Mouse (Mus musculus) central nervous system, embryonic 18 days (tissue): ENCODE measurements around the gene Olfr193. TPM values are rescaled to one million over a fixed set of nuclear protein-coding genes. Genes with fewer than 3 reads are reported as not detected.

Experiments
- polyA plus RNA-seq: library from polyadenylated mRNA; depleted of rRNA; stranded (reverse); fragments of >200 nt; gene quantifications from 2 replicates; pipeline ENCODE4 v1.2.3, GENCODE M21; 2012; rRNA removed

The Olfr193 gene
- polyA plus RNA-seq: not detected in 2 replicates

DNA sequence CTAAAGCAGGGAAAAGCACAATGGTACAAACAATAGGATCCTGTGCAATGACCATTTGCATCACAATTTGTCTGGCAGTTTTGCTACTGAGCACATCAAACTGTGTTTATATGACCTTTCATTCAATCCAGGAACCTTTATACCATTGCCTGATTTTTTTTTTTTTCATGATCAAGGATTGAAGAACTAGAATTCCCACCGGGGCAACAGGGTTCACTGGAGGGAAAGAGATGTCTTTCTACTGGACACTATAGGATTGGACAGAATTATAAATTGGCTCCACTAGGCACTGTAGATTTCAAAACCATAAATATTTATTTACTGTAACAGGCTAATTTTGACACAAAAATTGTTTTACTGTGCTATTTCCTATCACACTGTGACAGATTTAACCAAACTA, at the start of gene Olfr193:
Olfr193 (minus strand) TSS at position 101 of the 400 bp plus-strand sequence.

DNA sequence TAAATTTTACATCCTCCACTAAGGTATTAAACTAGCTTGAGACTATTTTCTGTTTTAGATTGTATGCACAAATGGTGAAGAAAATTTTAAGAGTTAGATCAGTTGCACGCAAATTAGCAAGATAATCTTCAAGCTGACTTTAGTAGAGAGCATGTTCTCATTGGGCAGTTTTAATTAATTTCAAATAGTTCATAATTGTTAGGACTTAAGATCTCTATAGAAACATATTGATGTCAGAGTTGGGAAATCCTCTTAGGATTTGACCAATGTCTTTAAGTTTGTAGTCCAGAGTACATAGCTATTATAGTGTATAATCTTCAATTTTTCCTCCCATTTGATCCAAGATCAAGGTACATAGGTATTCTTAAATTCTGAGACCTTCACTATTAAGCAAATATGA, 35.1 kb upstream of the Olfr193 start, which contains the start of gene Olfr195:
Olfr195 (plus strand) TSS at position 301 of the 400 bp plus-strand sequence.

DNA sequence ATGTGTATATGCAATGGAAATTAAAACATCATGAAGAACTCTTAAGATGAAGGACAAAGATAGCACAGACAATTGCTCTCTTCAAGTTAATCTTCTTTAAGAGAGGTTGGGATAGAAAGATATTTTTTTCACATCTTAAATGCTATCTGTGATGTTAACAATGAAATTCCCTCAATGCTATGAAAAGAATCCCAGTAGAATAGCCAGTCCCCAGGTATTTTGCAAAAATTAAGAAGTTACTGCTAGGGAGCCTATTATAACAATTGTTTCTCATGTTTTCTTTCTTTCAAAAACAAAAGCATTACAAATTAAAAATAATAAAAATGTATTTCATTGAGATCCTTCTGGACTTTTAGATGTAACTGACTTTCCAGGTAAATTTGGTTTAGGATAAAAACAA, 9.3 kb upstream of the Olfr193 start, which contains the start of gene Olfr194:
Olfr194 (minus strand) TSS at position 101 of the 400 bp plus-strand sequence.

DNA sequence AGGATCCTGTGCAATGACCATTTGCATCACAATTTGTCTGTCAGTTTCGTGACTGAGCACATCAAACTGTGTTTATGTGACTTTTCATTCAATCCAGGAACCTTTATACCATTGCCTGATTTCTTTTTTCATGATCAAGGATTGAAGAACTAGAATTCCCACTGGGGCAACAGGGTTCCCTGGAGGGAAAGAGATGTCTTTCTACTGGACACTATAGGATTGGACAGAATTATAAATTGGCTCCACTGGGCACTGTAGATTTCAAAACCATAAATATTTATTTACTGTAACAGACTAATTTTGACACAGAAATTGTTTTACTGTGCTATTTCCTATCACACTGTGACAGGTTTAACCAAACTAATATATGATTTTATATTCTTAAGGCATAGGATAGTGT, 22.0 kb downstream of the Olfr193 start, which contains the start of gene Olfr191:
Olfr191 (minus strand) TSS at position 101 of the 400 bp plus-strand sequence.

DNA sequence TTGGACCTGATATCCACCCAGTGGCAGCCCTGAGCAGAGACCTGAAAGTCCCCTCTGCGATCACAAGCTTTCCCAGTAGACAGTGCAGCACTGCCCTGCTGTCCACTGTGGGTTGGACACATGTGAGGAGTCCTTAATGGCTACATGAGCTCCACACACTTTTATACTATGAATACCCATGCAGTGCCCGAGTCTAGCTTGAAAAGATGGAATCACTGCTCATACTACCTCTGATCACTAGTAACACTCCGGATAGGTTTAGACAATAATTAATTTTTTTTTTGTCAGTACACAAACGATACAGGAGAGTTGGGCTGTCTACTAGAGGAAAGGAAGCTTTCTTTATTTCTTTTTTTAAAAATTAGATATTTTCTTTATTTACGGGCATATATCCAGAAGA, 33.8 kb downstream of the Olfr193 start, which contains the start of gene Olfr190:
Olfr190 (minus strand) TSS at position 101 of the 400 bp plus-strand sequence.

Other genes starting within 250 kb of the Olfr193 start
- gene Olfr177, start 237.1 kb downstream of the Olfr193 start, polyA plus RNA-seq: not detected in 2 replicates
- gene Olfr178, start 219.8 kb downstream of the Olfr193 start, polyA plus RNA-seq: not detected in 2 replicates
- gene Olfr181, start 183.1 kb downstream of the Olfr193 start, polyA plus RNA-seq: not detected in 2 replicates
- not detected in 2 replicates for gene Olfr180, start 182.5 kb downstream of the Olfr193 start, polyA plus RNA-seq
- gene Olfr183, start 116.5 kb downstream of the Olfr193 start, polyA plus RNA-seq: not detected in 2 replicates
- gene Olfr186, start 81.6 kb downstream of the Olfr193 start, polyA plus RNA-seq: not detected in 2 replicates
- gene Olfr187, start 72.1 kb downstream of the Olfr193 start, polyA plus RNA-seq: not detected in 2 replicates
- gene Olfr190, start 33.9 kb downstream of the Olfr193 start, polyA plus RNA-seq: not detected in 2 replicates
- not detected in 2 replicates for gene Olfr191, start 22.1 kb downstream of the Olfr193 start, polyA plus RNA-seq
- not detected in 2 replicates for gene Olfr194, start 9.2 kb upstream of the Olfr193 start, polyA plus RNA-seq
- not detected in 2 replicates for gene Olfr195, start 35.2 kb upstream of the Olfr193 start, polyA plus RNA-seq
- gene Olfr196, start 58.6 kb upstream of the Olfr193 start, polyA plus RNA-seq: not detected in 2 replicates
- not detected in 2 replicates for gene Olfr198, start 91.7 kb upstream of the Olfr193 start, polyA plus RNA-seq
- not detected in 2 replicates for gene Olfr199, start 107.9 kb upstream of the Olfr193 start, polyA plus RNA-seq
- 0.01 TPM in 1 of 2 replicates, not detected in the other for gene Olfr201, start 160.8 kb upstream of the Olfr193 start, polyA plus RNA-seq
- gene Olfr202, start 174.9 kb upstream of the Olfr193 start, polyA plus RNA-seq: not detected in 2 replicates
- gene Olfr203, start 187.0 kb upstream of the Olfr193 start, polyA plus RNA-seq: not detected in 2 replicates
- not detected in 2 replicates for gene Olfr204, start 206.4 kb upstream of the Olfr193 start, polyA plus RNA-seq
- not detected in 2 replicates for gene Olfr205, start 219.3 kb upstream of the Olfr193 start, polyA plus RNA-seq
- gene Olfr206, start 237.4 kb upstream of the Olfr193 start, polyA plus RNA-seq: not detected in 2 replicates